Mouse (Mus musculus) megakaryocyte progenitor cell, adult 5-6 weeks (primary cell): Measurements from ENCODE around the gene Cct2. TPM values are rescaled to one million over a fixed set of nuclear protein-coding genes. Genes with fewer than 3 reads are reported as not detected.

ENCODE experiments used
- ATAC-seq: replicated peaks from 2 replicates; pipeline ENCODE4 v1.8.0; 2016; ENCODE audit warnings: mild to moderate bottlenecking, moderate TSS enrichment, inconsistent platforms; ENCODE audit not compliant: poor library complexity
- total RNA-seq, 2 experiments: library from RNA; stranded (forward) in 1 of 2; stranded (reverse) in 1 of 2; fragments of 157-497, 149-512 nt in 1 of 2; fragments of 200-1000 nt in 1 of 2; gene quantifications; 2 replicates each; pipeline versions ENCODE4 v1.2.3 to v1.2.4; 2015 to 2017

Cct2 gene
- total RNA-seq, 2 experiments from 2014 or later, result 516 to 627 TPM

GRCm38 (mm10) chr10:117005707-117006464 lies 57.7 kb downstream of the Cct2 start:
- ATAC-seq, result no peak

GRCm38 (mm10) chr10:117004695-117005094 lies 58.9 kb downstream of the Cct2 start:
- ATAC-seq, result no peak

Other genes with a start within 250 kb of the Cct2 start
- gene Myrfl, start 166.9 kb downstream of the Cct2 start, total RNA-seq (2015), result not detected in 2 replicates
- gene Myrfl, start 166.9 kb downstream of the Cct2 start, total RNA-seq (2017), result not detected in 2 replicates
- gene Rab3ip, start 113.0 kb downstream of the Cct2 start, total RNA-seq (2015), result 6.8 and 7.0 TPM in 2 replicates
- gene Rab3ip, start 113.0 kb downstream of the Cct2 start, total RNA-seq (2017), result 14.1 TPM in 2 replicates
- gene Gm10271, start 91.2 kb downstream of the Cct2 start, total RNA-seq (2015), result not detected in 2 replicates
- not detected in 2 replicates for gene Gm10271, start 91.2 kb downstream of the Cct2 start, total RNA-seq (2017)
- not detected in 2 replicates for gene Best3, start 77.5 kb downstream of the Cct2 start, total RNA-seq (2015)
- not detected in 2 replicates for gene Best3, start 77.5 kb downstream of the Cct2 start, total RNA-seq (2017)
- not detected in 2 replicates for gene Lrrc10, start 18.5 kb downstream of the Cct2 start, total RNA-seq (2015)
- gene Lrrc10, start 18.5 kb downstream of the Cct2 start, total RNA-seq (2017), result not detected in 2 replicates
- 33.5 and 37.9 TPM in 2 replicates for gene Frs2, start 84.7 kb upstream of the Cct2 start, total RNA-seq (2015)
- 14.4 and 15.1 TPM in 2 replicates for gene Frs2, start 84.7 kb upstream of the Cct2 start, total RNA-seq (2017)
- gene Yeats4, start 160.7 kb upstream of the Cct2 start, total RNA-seq (2015), result 67.5 and 68.1 TPM in 2 replicates
- gene Yeats4, start 160.7 kb upstream of the Cct2 start, total RNA-seq (2017), result 109 and 137 TPM in 2 replicates
- not detected in 2 replicates for gene 9530003J23Rik, start 174.9 kb upstream of the Cct2 start, total RNA-seq (2015)
- not detected in 2 replicates for gene 9530003J23Rik, start 174.9 kb upstream of the Cct2 start, total RNA-seq (2017)
- 545 and 765 TPM in 2 replicates for gene Lyz2, start 218.5 kb upstream of the Cct2 start, total RNA-seq (2015)
- 600 and 820 TPM in 2 replicates for gene Lyz2, start 218.5 kb upstream of the Cct2 start, total RNA-seq (2017)
- gene Lyz1, start 229.1 kb upstream of the Cct2 start, total RNA-seq (2015), result not detected in 2 replicates
- gene Lyz1, start 229.1 kb upstream of the Cct2 start, total RNA-seq (2017), result 0.33 TPM in 1 of 2 replicates, not detected in the other